Mouse (Mus musculus): ENCODE measurements around the gene Fndc11.
"Not testable (repeated sequence)": the region's sequence is repeated elsewhere in the genome, so short reads cannot be mapped to it uniquely, and the experiment has no call there.

Gene Fndc11

GRCm38 (mm10) chr2:181219538-181220216, at the start of gene Fndc11:
Gene Fndc11 (plus strand): TSS chr2:181220013.
- peak; percentile 59 to 76 for DNase-seq (ENCODE audit: low spot score in 2 of 2)

- DNase-seq (ENCODE audit: low spot score in 2 of 2): no peak
These were observed 45.2 kb upstream of the Fndc11 start for GRCm38 (mm10) chr2:181174646-181175045.

- DNase-seq (ENCODE audit: low spot score in 2 of 2): no peak
These were observed 41.8 kb upstream of the Fndc11 start for GRCm38 (mm10) chr2:181178015-181178414.

GRCm38 (mm10) chr2:181178471-181178870, 41.3 kb upstream of the Fndc11 start:
- no peak for DNase-seq (ENCODE audit: low spot score in 2 of 2)

GRCm38 (mm10) chr2:181180898-181181297, 38.9 kb upstream of the Fndc11 start:
- DNase-seq (ENCODE audit: low spot score in 2 of 2): no peak

GRCm38 (mm10) chr2:181186635-181187034, 33.2 kb upstream of the Fndc11 start:
- peak; percentile 73 to 83 for DNase-seq (ENCODE audit: low spot score in 2 of 2)

GRCm38 (mm10) chr2:181187121-181188000, 32.5 kb upstream of the Fndc11 start, which contains the start of gene Ppdpf:
Gene Ppdpf (plus strand): TSS chr2:181187247.
- peak; percentile 90 to 92 for DNase-seq (ENCODE audit: low spot score in 2 of 2)

GRCm38 (mm10) chr2:181188681-181189080, 31.1 kb upstream of the Fndc11 start:
- no peak for DNase-seq (ENCODE audit: low spot score in 2 of 2)

GRCm38 (mm10) chr2:181189321-181189720, 30.5 kb upstream of the Fndc11 start:
- DNase-seq (ENCODE audit: low spot score in 2 of 2): no peak

GRCm38 (mm10) chr2:181191385-181191784, 28.4 kb upstream of the Fndc11 start:
- not testable (repeated sequence) for DNase-seq (ENCODE audit: low spot score in 2 of 2)

GRCm38 (mm10) chr2:181191936-181192335, 27.9 kb upstream of the Fndc11 start:
- DNase-seq (ENCODE audit: low spot score in 2 of 2): no peak

- DNase-seq (ENCODE audit: low spot score in 2 of 2): no peak
These were observed 26.8 kb upstream of the Fndc11 start for GRCm38 (mm10) chr2:181193044-181193443.

GRCm38 (mm10) chr2:181196628-181197300, 23.0 kb upstream of the Fndc11 start:
- DNase-seq (ENCODE audit: low spot score in 2 of 2): no peak

- DNase-seq (ENCODE audit: low spot score in 2 of 2): no peak
These were observed 18.2 kb upstream of the Fndc11 start for GRCm38 (mm10) chr2:181201606-181202005.

GRCm38 (mm10) chr2:181202422-181202821, 17.4 kb upstream of the Fndc11 start, which contains the start of gene Ptk6:
Gene Ptk6 (minus strand): TSS chr2:181202789.
- DNase-seq (ENCODE audit: low spot score in 2 of 2): no peak

GRCm38 (mm10) chr2:181202886-181203285, 16.9 kb upstream of the Fndc11 start:
- DNase-seq (ENCODE audit: low spot score in 2 of 2): no peak

GRCm38 (mm10) chr2:181205678-181206077, 14.1 kb upstream of the Fndc11 start:
- no peak for DNase-seq (ENCODE audit: low spot score in 2 of 2)

GRCm38 (mm10) chr2:181206118-181206517, 13.7 kb upstream of the Fndc11 start:
- DNase-seq (ENCODE audit: low spot score in 2 of 2): no peak

- DNase-seq (ENCODE audit: low spot score in 2 of 2): no peak
These were observed 7.3 kb upstream of the Fndc11 start for GRCm38 (mm10) chr2:181212389-181213020.

- no peak for DNase-seq (ENCODE audit: low spot score in 2 of 2)
These were observed 6.8 kb upstream of the Fndc11 start, which contains the start of gene Srms for GRCm38 (mm10) chr2:181213021-181213445. Gene Srms (minus strand): TSS chr2:181213185.

- DNase-seq (ENCODE audit: low spot score in 2 of 2): no peak
These were observed 3.8 kb upstream of the Fndc11 start for GRCm38 (mm10) chr2:181216037-181216436.
